Mouse (Mus musculus) heart, postnatal 10 days (tissue): ENCODE data around the gene Lyrm1. TPM values are rescaled to one million over a fixed set of nuclear protein-coding genes. Genes with fewer than 3 reads are reported as not detected.

ENCODE experiments used
- DNase-seq, 2 experiments: peaks; one replicate each; pipeline ENCODE4 v3.0.0; 2021
- intact Hi-C: fragments of 180-260 bp; cut with DNase I; formaldehyde crosslinking; loops from one replicate; pipeline ENCODE4 v1.15.1; 2025
- total RNA-seq, 2 experiments: library from RNA; stranded (reverse); gene quantifications; 2 replicates each; pipeline ENCODE4 v1.2.3; 2021

Gene Lyrm1
- total RNA-seq: 1 to 10 TPM; 6.6 to 7.6 TPM

GRCm38 (mm10) chr7:119895639-119896512 lies at the start of gene Lyrm1, which contains the start of gene Dcun1d3:
Lyrm1 (plus strand) TSS chr7:119895861.
Dcun1d3 (minus strand) TSS chr7:119896298.
- DNase-seq: peak; percentile 98 to 99
- intact Hi-C loops: loop anchor here (5.0 kb wide), 2 partner anchors 174 to 201 kb away; partner anchors contain the start of genes Dnah3 and Thumpd1

- no peak for DNase-seq
- intact Hi-C loops: loop anchor here (5.0 kb wide), 1 partner anchor 480 kb away; the partner anchor contains the start of gene Abca15
Measured at GRCm38 (mm10) chr7:119847396-119847795, 48.3 kb upstream of the Lyrm1 start.

GRCm38 (mm10) chr7:119849096-119849495 lies 46.6 kb upstream of the Lyrm1 start:
- intact Hi-C loops: loop anchor here (1.0 to 5.0 kb wide), 5 partner anchors 206 to 478 kb away; partner anchors contain the start of genes Abca14, Abca15 and Crym
- peak; percentile 64 to 85 for DNase-seq

GRCm38 (mm10) chr7:119850737-119851136 lies 44.9 kb upstream of the Lyrm1 start:
- intact Hi-C loops: no loop called here
- peak; percentile 43 to 44 for DNase-seq

GRCm38 (mm10) chr7:119852494-119852893 lies 43.2 kb upstream of the Lyrm1 start:
- intact Hi-C loops: no loop called here
- no peak for DNase-seq

- intact Hi-C loops: no loop called here
- no peak for DNase-seq
Measured at GRCm38 (mm10) chr7:119853186-119853585, 42.5 kb upstream of the Lyrm1 start.

GRCm38 (mm10) chr7:119854362-119854761 lies 41.3 kb upstream of the Lyrm1 start:
- intact Hi-C loops: no loop called here

GRCm38 (mm10) chr7:119855031-119855430 lies 40.6 kb upstream of the Lyrm1 start:
- DNase-seq: no peak
- intact Hi-C loops: no loop called here

More at GRCm38 (mm10) chr7:119854362-119854761, 41.3 kb upstream of the Lyrm1 start:
- no peak for DNase-seq

GRCm38 (mm10) chr7:119859476-119859875 lies 36.2 kb upstream of the Lyrm1 start:
- intact Hi-C loops: no loop called here

GRCm38 (mm10) chr7:119860116-119860515 lies 35.5 kb upstream of the Lyrm1 start:
- intact Hi-C loops: no loop called here
- DNase-seq: no peak

More at GRCm38 (mm10) chr7:119859476-119859875, 36.2 kb upstream of the Lyrm1 start:
- DNase-seq: peak in 1 of 2 experiments; percentile 23

GRCm38 (mm10) chr7:119860554-119860953 lies 35.1 kb upstream of the Lyrm1 start:
- no peak for DNase-seq
- intact Hi-C loops: no loop called here

- intact Hi-C loops: no loop called here
- DNase-seq: no peak
Measured at GRCm38 (mm10) chr7:119860971-119861334, 34.7 kb upstream of the Lyrm1 start.

- peak; percentile 50 to 62 for DNase-seq
- intact Hi-C loops: no loop called here
Measured at GRCm38 (mm10) chr7:119861335-119862091, 34.1 kb upstream of the Lyrm1 start.

GRCm38 (mm10) chr7:119862167-119862566 lies 33.5 kb upstream of the Lyrm1 start:
- intact Hi-C loops: no loop called here
- no peak for DNase-seq

GRCm38 (mm10) chr7:119864500-119864899 lies 31.2 kb upstream of the Lyrm1 start:
- no peak for DNase-seq
- intact Hi-C loops: no loop called here

- DNase-seq: no peak
- intact Hi-C loops: no loop called here
Measured at GRCm38 (mm10) chr7:119866136-119866535, 29.5 kb upstream of the Lyrm1 start.

GRCm38 (mm10) chr7:119872204-119872603 lies 23.5 kb upstream of the Lyrm1 start:
- no peak for DNase-seq
- intact Hi-C loops: no loop called here

GRCm38 (mm10) chr7:119873050-119873449 lies 22.6 kb upstream of the Lyrm1 start:
- DNase-seq: no peak
- intact Hi-C loops: no loop called here

- intact Hi-C loops: no loop called here
- DNase-seq: peak; percentile 34 to 43
Measured at GRCm38 (mm10) chr7:119875776-119876440, 19.8 kb upstream of the Lyrm1 start.

GRCm38 (mm10) chr7:119879171-119879570 lies 16.5 kb upstream of the Lyrm1 start:
- intact Hi-C loops: no loop called here
- no peak for DNase-seq

GRCm38 (mm10) chr7:119880345-119880744 lies 15.3 kb upstream of the Lyrm1 start:
- intact Hi-C loops: no loop called here
- no peak for DNase-seq
